Mouse (Mus musculus) MEL (cell line): ENCODE results near the gene Gm20388. TPM values are rescaled to one million over a fixed set of nuclear protein-coding genes. Genes with fewer than 3 reads are reported as not detected.

Experiments used
- DNase-seq: peaks from one replicate; pipeline ENCODE4 v3.0.0; 2011; ENCODE audit warnings: low read depth, low spot score
- H3K27ac ChIP-seq: 2 replicates; pipeline ENCODE4 v1.5.1; 2012; ENCODE audit warnings: low read depth, mild to moderate bottlenecking, control low read depth, low read length, moderate library complexity; ENCODE audit not compliant: control insufficient read depth
- H3K27me3 ChIP-seq, 2 experiments: fragments of 150-350 bp in 1 of 2; sonication (generic) in 1 of 2; 2 replicates each; pipeline ENCODE4 v1.6.1; 2012; ENCODE audit warnings: low read length in 2 of 2, mild to moderate bottlenecking in 2 of 2, improper control_type of control experiment in 1 of 2, moderate library complexity in 1 of 2; ENCODE audit not compliant: insufficient read depth in 2 of 2, control insufficient read depth in 1 of 2
- H3K36me3 ChIP-seq, 2 experiments: 2 replicates each; pipeline ENCODE4 v1.6.1; 2012 to 2014; ENCODE audit warnings: low read length in 2 of 2, improper control_type of control experiment in 1 of 2, inconsistent platforms in 1 of 2, mild to moderate bottlenecking in 1 of 2; ENCODE audit not compliant: insufficient read depth in 2 of 2, control insufficient read depth in 1 of 2
- H3K4me1 ChIP-seq, 2 experiments: fragments of 150-350 bp in 1 of 2; sonication (generic) in 1 of 2; 2 replicates each; pipeline ENCODE4 v1.6.1; 2012; ENCODE audit warnings: low read length in 2 of 2, improper control_type of control experiment in 1 of 2, mild to moderate bottlenecking in 1 of 2; ENCODE audit not compliant: insufficient read depth in 2 of 2, control insufficient read depth in 1 of 2
- H3K4me3 ChIP-seq, 2 experiments: fragments of 150-350 bp in 1 of 2; sonication (generic) in 1 of 2; 2 replicates each; pipeline ENCODE4 v1.5.1; 2012; ENCODE audit warnings: low read depth in 2 of 2, low read length in 2 of 2, mild to moderate bottlenecking in 2 of 2, moderate library complexity in 2 of 2, control low read depth in 1 of 2, improper control_type of control experiment in 1 of 2; ENCODE audit not compliant: control insufficient read depth in 1 of 2, insufficient read depth in 1 of 2
- H3K79me2 ChIP-seq: 2 replicates; pipeline ENCODE4 v1.6.1; 2012; ENCODE audit warnings: mild to moderate bottlenecking, low read length, moderate library complexity; ENCODE audit not compliant: control insufficient read depth, poor library complexity, insufficient read depth
- H3K9ac ChIP-seq: 2 replicates; pipeline ENCODE4 v1.6.1; 2012; ENCODE audit warnings: low read depth, mild to moderate bottlenecking, control low read depth, low read length, moderate library complexity; ENCODE audit not compliant: control insufficient read depth, poor library complexity, severe bottlenecking
- H3K9me3 ChIP-seq: fragments of 150-350 bp; sonication (generic); replicated peaks from 2 replicates; pipeline ENCODE4 v1.6.1; 2012; ENCODE audit warnings: mild to moderate bottlenecking, low read length, improper control_type of control experiment, moderate library complexity; ENCODE audit not compliant: insufficient read depth
- BHLHE40 ChIP-seq: IDR thresholded peaks from 2 replicates; pipeline ENCODE4 v1.6.1; 2012; ENCODE audit warnings: low read depth, mild to moderate bottlenecking, inconsistent platforms, low read length, improper control_type of control experiment, borderline replicate concordance
- CHD1 ChIP-seq: IDR thresholded peaks from 2 replicates; pipeline ENCODE4 v1.6.1; 2012; ENCODE audit warnings: low read depth, mild to moderate bottlenecking, inconsistent platforms, low read length, improper control_type of control experiment
- CTCF ChIP-seq, 3 experiments: IDR thresholded peaks in 2 of 3; conservative IDR thresholded peaks in 1 of 3; 2 replicates each; pipeline ENCODE4 v1.5.1; 2011 to 2012; ENCODE audit warnings: low read length in 3 of 3, low read depth in 2 of 3, mild to moderate bottlenecking in 2 of 3, improper control_type of control experiment in 1 of 3, inconsistent platforms in 1 of 3, mixed read lengths in 1 of 3, moderate library complexity in 1 of 3; ENCODE audit not compliant: control insufficient read depth in 1 of 3, insufficient read depth in 1 of 3, poor library complexity in 1 of 3, severe bottlenecking in 1 of 3
- ELF1 ChIP-seq: IDR thresholded peaks from 2 replicates; pipeline ENCODE4 v1.6.1; 2014; ENCODE audit warnings: low read depth, mild to moderate bottlenecking, inconsistent platforms, low read length, improper control_type of control experiment, moderate library complexity
- HCFC1 ChIP-seq: IDR thresholded peaks from 2 replicates; pipeline ENCODE4 v1.6.1; 2012; ENCODE audit warnings: low read depth, mild to moderate bottlenecking, inconsistent platforms, low read length, improper control_type of control experiment, moderate library complexity
- JUND ChIP-seq: IDR thresholded peaks from 2 replicates; pipeline ENCODE4 v1.6.1; 2011; ENCODE audit warnings: low read depth, mild to moderate bottlenecking, improper control_type of control experiment, low read length
- KAT2A ChIP-seq: conservative IDR thresholded peaks from 2 replicates; pipeline ENCODE4 v1.6.1; 2012; ENCODE audit warnings: low read depth, low read length, improper control_type of control experiment, inconsistent platforms
- MAFK ChIP-seq: IDR thresholded peaks from 2 replicates; pipeline ENCODE4 v1.6.1; 2011; ENCODE audit warnings: low read depth, mild to moderate bottlenecking, low read length, improper control_type of control experiment, borderline replicate concordance
- MAZ ChIP-seq: IDR thresholded peaks from 2 replicates; pipeline ENCODE4 v1.6.1; 2012; ENCODE audit warnings: low read depth, mild to moderate bottlenecking, inconsistent platforms, low read length, improper control_type of control experiment
- MEF2A ChIP-seq: IDR thresholded peaks from 2 replicates; pipeline ENCODE4 v1.6.1; 2014; ENCODE audit warnings: low read depth, mild to moderate bottlenecking, inconsistent platforms, low read length, improper control_type of control experiment; ENCODE audit not compliant: poor library complexity, insufficient replicate concordance, severe bottlenecking; ENCODE audit errors: extremely low read depth
- MYB ChIP-seq: IDR thresholded peaks from 2 replicates; pipeline ENCODE4 v1.6.1; 2011; ENCODE audit warnings: mild to moderate bottlenecking, low read depth, low read length, improper control_type of control experiment
- NELFE ChIP-seq: IDR thresholded peaks from 2 replicates; pipeline ENCODE4 v1.6.1; 2011; ENCODE audit warnings: low read depth, low read length, improper control_type of control experiment
- SIN3A ChIP-seq: IDR thresholded peaks from 2 replicates; pipeline ENCODE4 v1.6.1; 2012; ENCODE audit warnings: low read length, improper control_type of control experiment, inconsistent platforms
- TBP ChIP-seq: IDR thresholded peaks from 2 replicates; pipeline ENCODE4 v1.8.0; 2011; ENCODE audit warnings: low read depth, low read length, improper control_type of control experiment
- TCF12 ChIP-seq: IDR thresholded peaks from 2 replicates; pipeline ENCODE4 v1.6.1; 2014; ENCODE audit warnings: low read depth, mild to moderate bottlenecking, inconsistent platforms, low read length, improper control_type of control experiment, moderate library complexity
- USF1 ChIP-seq: IDR thresholded peaks from 2 replicates; pipeline ENCODE4 v1.6.1; 2014; ENCODE audit warnings: low read depth, mild to moderate bottlenecking, inconsistent platforms, low read length, improper control_type of control experiment, moderate library complexity
- ZKSCAN1 ChIP-seq: IDR thresholded peaks from 2 replicates; pipeline ENCODE4 v1.6.1; 2012; ENCODE audit warnings: low read depth, mild to moderate bottlenecking, inconsistent platforms, low read length, improper control_type of control experiment, moderate library complexity
- ZMIZ1 ChIP-seq: IDR thresholded peaks from 2 replicates; pipeline ENCODE4 v1.6.1; 2012; ENCODE audit warnings: low read depth, mild to moderate bottlenecking, inconsistent platforms, low read length, improper control_type of control experiment, moderate library complexity
- ZNF384 ChIP-seq: IDR thresholded peaks from 2 replicates; pipeline ENCODE4 v1.6.1; 2012; ENCODE audit warnings: low read depth, mild to moderate bottlenecking, inconsistent platforms, low read length, improper control_type of control experiment
- polyA plus RNA-seq, 2 experiments: library from polyadenylated mRNA; stranded (reverse) in 1 of 2; unstranded in 1 of 2; fragments of >175 nt in 1 of 2; fragments of >200 nt in 1 of 2; gene quantifications; 2 replicates each; pipeline versions ENCODE4 v1.2.1 to v1.2.4; 2012; ENCODE audit warnings: low replicate concordance in 2 of 2, low read depth in 1 of 2; ENCODE audit not compliant: insufficient read length in 2 of 2, insufficient read depth in 1 of 2, missing spikeins in 1 of 2
- total RNA-seq: library from RNA; depleted of rRNA; stranded (reverse); fragments of 300-350 nt; gene quantifications from 2 replicates; pipeline ENCODE4 v1.2.3, GENCODE M21; 2012

Gene Gm20388
- total and polyA plus RNA-seq, 3 experiments = 11.1 to 17.8 TPM; not detected in 1

- H3K36me3 ChIP-seq = no peaks in the 10 kb centered on the region
- no peaks in the 10 kb centered on the region for H3K79me2 ChIP-seq
- no peaks in the 10 kb centered on the region for H3K27me3 ChIP-seq
- H3K4me1 ChIP-seq = no peaks in the 10 kb centered on the region
- no peak overlapping the region for H3K4me3 ChIP-seq
- no peaks in the 10 kb centered on the region for H3K9me3 ChIP-seq
- DNase-seq = no peak
- no peak overlapping the region for H3K27ac ChIP-seq
- H3K9ac ChIP-seq = no peak overlapping the region
- TF ChIP-seq ZNF384 (no peak), TBP (no peak), JUND (no peak), MAZ (no peak), BHLHE40 (no peak), ELF1 (no peak), ZKSCAN1 (no peak), MAFK (no peak), MYB (no peak), KAT2A (no peak), USF1 (no peak), MEF2A (no peak)
- TF ChIP-seq, all 39 proteins: peak for 0
These were observed 4383.8 kb downstream of the Gm20388 start for GRCm38 (mm10) chr8:124294425-124294824.

- Histone ChIP-seq H3K27me3 (no peaks in the 10 kb centered on the region), H3K4me3 (no peak overlapping the region), H3K9ac (no peak overlapping the region), H3K79me2 (no peaks in the 10 kb centered on the region), H3K9me3 (no peaks in the 10 kb centered on the region), H3K27ac (no peak overlapping the region)
- DNase-seq = no peak
- TF ChIP-seq TCF12 = no peak
- no peak for TF ChIP-seq CHD1
- TF ChIP-seq, all 39 proteins: peak for 0
- Histone ChIP-seq H3K36me3 (no peaks in the 10 kb centered on the region), H3K4me1 (no peaks in the 10 kb centered on the region)
These were observed 4384.3 kb downstream of the Gm20388 start for GRCm38 (mm10) chr8:124294900-124295299.

GRCm38 (mm10) chr8:124295357-124295756, 4384.7 kb downstream of the Gm20388 start:
- no peaks in the 10 kb centered on the region for H3K36me3 ChIP-seq
- H3K4me3 ChIP-seq = no peak overlapping the region
- H3K4me1 ChIP-seq = no peaks in the 10 kb centered on the region
- DNase-seq = no peak
- no peaks in the 10 kb centered on the region for H3K79me2 ChIP-seq
- no peak overlapping the region for H3K9ac ChIP-seq
- TF ChIP-seq BHLHE40 = no peak
- no peak for TF ChIP-seq SIN3A
- TF ChIP-seq HCFC1 = no peak
- no peak for TF ChIP-seq ZNF384
- TF ChIP-seq ZMIZ1 = no peak
- no peak for TF ChIP-seq NELFE
- TF ChIP-seq CTCF (IDR thresholded peaks at IDR 0.05 in 2 of 3, conservative IDR thresholded peaks at IDR 0.05 in 1 of 3; ENCODE audit: control insufficient read depth in 1 of 3, insufficient read depth in 1 of 3, low read depth in 2 of 3, low read length in 3 of 3, poor library complexity in 1 of 3, severe bottlenecking in 1 of 3) = no peak
- no peak overlapping the region for H3K27ac ChIP-seq
- no peaks in the 10 kb centered on the region for H3K9me3 ChIP-seq
- H3K27me3 ChIP-seq = no peaks in the 10 kb centered on the region
